Mouse (Mus musculus) testis, adult 2 months (tissue): Measurements from ENCODE around the gene Ankrd28.

Experiments used
- CTCF ChIP-seq: fragments of 200-500 bp; IDR thresholded peaks from 2 replicates; pipeline ENCODE4 v1.5.1; 2012; ENCODE audit warnings: low read depth, mild to moderate bottlenecking, inconsistent platforms, low read length, moderate library complexity; ENCODE audit not compliant: control insufficient read depth, insufficient read depth, insufficient replicate concordance
- POLR2A ChIP-seq: fragments of 200-500 bp; IDR thresholded peaks from 2 replicates; pipeline ENCODE4 v1.6.1; 2012; ENCODE audit warnings: low read depth, mild to moderate bottlenecking, inconsistent platforms, low read length, moderate library complexity; ENCODE audit not compliant: control insufficient read depth

- TF ChIP-seq POLR2A = no peak
- no peak for TF ChIP-seq CTCF
Observed at GRCm38 (mm10) chr14:31827221-31827620, 3.2 kb downstream of the Ankrd28 start.
